Mouse (Mus musculus): Measurements from ENCODE around the gene Rcl1. TPM values are rescaled to one million over a fixed set of nuclear protein-coding genes. Genes with fewer than 3 reads are reported as not detected.
A peak's percentile ranks its signal among the peaks of the same experiment; 100 is the strongest.

The Rcl1 gene
- polyA plus RNA-seq, 1 experiment from 2014 or later, result 42.7 TPM

DNA sequence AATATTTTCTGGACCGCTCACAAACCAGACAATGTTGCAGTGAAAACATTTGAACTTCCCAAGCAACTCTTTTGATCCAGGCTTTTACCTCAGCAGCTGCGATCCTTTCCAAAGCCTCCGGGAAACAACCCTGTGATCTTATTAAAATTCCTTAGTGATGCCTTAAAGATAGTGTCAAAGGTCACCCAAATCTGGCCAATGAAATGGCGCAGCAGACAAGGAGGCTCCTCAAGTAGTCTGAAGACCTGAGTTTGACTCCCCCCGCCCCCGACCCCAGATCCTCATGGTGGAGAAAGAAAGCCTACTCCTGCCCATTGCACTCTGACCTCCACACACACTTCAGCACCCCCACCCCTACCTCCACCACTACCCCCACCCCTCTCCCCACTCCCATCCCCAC, 40.9 kb upstream of the Rcl1 start:
- ATAC-seq (replicated peaks; ENCODE audit: low FRiP score, low read depth), result no peak
- peak; percentile 40 for DNase-seq (ENCODE audit: low spot score)
- Histone ChIP-seq H3K9me3 (replicated peaks; ENCODE audit: low read length) (no peaks in the 10 kb centered on the region), H3K9ac (ENCODE audit: low read depth, low read length) (no peak overlapping the region), H3K27me3 (ENCODE audit: insufficient read depth, low read length) (no peaks in the 10 kb centered on the region), H3K4me3 (replicated peaks; ENCODE audit: low read depth, low read length) (no peak overlapping the region), H3K36me3 (ENCODE audit: insufficient read depth, low read length) (no peaks in the 10 kb centered on the region), H3K27ac (no peak overlapping the region), H3K4me2 (ENCODE audit: low read length) (no peak overlapping the region), H3K4me1 (replicated peaks; ENCODE audit: insufficient read depth, low read length) (no peaks in the 10 kb centered on the region)
- WGBS, result 23% methylated on average over 6 of the region's 6 CpGs
- TF ChIP-seq CTCF (IDR thresholded peaks at IDR 0.05; ENCODE audit: low read depth), result no peak

DNA sequence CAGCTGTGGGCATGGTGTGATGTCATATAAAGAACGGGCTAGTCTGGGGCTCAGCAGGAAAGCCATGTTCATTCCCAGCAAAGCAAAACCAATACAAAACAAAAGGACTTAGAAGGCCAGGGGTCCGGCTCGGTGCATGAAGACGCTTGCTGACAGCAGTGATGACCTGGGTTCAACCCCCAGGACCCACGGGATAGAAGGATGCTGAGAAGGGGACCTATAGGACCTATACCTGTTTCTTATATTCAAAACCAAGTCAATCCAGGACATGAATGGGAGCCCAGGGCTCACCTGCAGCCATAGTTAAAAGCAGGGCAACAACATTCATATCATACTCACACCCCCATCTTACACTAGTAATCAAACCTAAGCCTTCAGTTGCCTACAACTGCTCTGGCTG, 38.2 kb upstream of the Rcl1 start:
- Histone ChIP-seq H3K9me3 (replicated peaks; ENCODE audit: low read length) (no peaks in the 10 kb centered on the region), H3K9ac (ENCODE audit: low read depth, low read length) (no peak overlapping the region), H3K4me3 (replicated peaks; ENCODE audit: low read depth, low read length) (no peak overlapping the region), H3K27ac (no peak overlapping the region), H3K36me3 (ENCODE audit: insufficient read depth, low read length) (no peaks in the 10 kb centered on the region), H3K4me1 (replicated peaks; ENCODE audit: insufficient read depth, low read length) (peaks cover 7% of the 10 kb centered on the region; the same call in 1 of the 2 replicates), H3K4me2 (ENCODE audit: low read length) (no peak overlapping the region), H3K27me3 (ENCODE audit: insufficient read depth, low read length) (no peaks in the 10 kb centered on the region)
- 82% methylated on average over 5 of the region's 5 CpGs for WGBS
- no peak for ATAC-seq (replicated peaks; ENCODE audit: low FRiP score, low read depth)
- no peak for DNase-seq (ENCODE audit: low spot score)
- TF ChIP-seq CTCF (IDR thresholded peaks at IDR 0.05; ENCODE audit: low read depth), result no peak

DNA sequence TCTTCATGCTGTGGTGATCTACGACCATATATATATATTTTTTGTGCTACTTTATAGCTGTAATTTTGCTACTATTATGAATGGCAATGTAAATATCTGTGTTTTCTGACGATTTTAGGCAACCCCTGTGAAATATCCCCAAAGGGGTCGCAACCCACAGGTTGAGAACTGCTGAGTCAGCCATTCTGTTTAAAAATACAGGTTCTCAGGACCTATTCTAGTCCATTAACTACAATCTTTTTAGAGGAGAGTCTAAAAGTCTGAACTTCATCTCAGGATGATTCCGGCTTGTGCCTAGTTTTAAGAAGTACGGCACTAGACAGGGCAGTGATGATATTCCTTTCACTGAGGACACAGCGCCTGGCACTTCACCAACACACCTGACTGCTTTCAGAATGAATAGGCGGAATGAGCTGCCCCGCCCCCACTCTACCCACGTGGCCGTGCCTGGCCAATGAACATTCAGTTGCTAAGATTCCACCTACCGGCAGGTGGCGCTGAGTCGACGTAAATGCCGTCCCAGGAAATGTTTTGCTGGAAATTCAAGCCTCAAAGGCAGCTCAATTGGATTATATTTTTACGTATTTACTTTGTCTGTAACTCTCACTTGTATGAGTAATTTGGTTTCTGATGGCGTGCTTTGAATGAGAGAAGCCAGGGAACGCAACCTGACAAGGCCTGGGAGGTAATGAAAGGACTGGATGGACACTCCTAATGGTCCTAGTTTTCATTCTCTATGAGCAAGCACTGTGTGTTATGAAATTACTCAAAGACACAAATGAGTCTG, 37.4 kb upstream of the Rcl1 start:
- peak; percentile 98 for TF ChIP-seq CTCF (IDR thresholded peaks at IDR 0.05; ENCODE audit: low read depth)
- Histone ChIP-seq H3K9ac (ENCODE audit: low read depth, low read length) (no peak overlapping the region), H3K4me2 (ENCODE audit: low read length) (peak overlapping the region; percentile 44), H3K9me3 (replicated peaks; ENCODE audit: low read length) (no peaks in the 10 kb centered on the region), H3K36me3 (ENCODE audit: insufficient read depth, low read length) (no peaks in the 10 kb centered on the region), H3K4me3 (replicated peaks; ENCODE audit: low read depth, low read length) (no peak overlapping the region), H3K27me3 (ENCODE audit: insufficient read depth, low read length) (no peaks in the 10 kb centered on the region), H3K27ac (0 out of 2 replicates have a peak overlapping the region, but pooled peaks have one; percentile 56), H3K4me1 (replicated peaks; ENCODE audit: insufficient read depth, low read length) (peaks cover 7% of the 10 kb centered on the region; the same call in 1 of the 2 replicates)
- ATAC-seq (replicated peaks; ENCODE audit: low FRiP score, low read depth) (peak; percentile 79; the same call in 1 of the 2 replicates), DNase-seq (ENCODE audit: low spot score) (peak; percentile 96)
- 18% methylated on average over 18 of the region's 18 CpGs for WGBS

DNA sequence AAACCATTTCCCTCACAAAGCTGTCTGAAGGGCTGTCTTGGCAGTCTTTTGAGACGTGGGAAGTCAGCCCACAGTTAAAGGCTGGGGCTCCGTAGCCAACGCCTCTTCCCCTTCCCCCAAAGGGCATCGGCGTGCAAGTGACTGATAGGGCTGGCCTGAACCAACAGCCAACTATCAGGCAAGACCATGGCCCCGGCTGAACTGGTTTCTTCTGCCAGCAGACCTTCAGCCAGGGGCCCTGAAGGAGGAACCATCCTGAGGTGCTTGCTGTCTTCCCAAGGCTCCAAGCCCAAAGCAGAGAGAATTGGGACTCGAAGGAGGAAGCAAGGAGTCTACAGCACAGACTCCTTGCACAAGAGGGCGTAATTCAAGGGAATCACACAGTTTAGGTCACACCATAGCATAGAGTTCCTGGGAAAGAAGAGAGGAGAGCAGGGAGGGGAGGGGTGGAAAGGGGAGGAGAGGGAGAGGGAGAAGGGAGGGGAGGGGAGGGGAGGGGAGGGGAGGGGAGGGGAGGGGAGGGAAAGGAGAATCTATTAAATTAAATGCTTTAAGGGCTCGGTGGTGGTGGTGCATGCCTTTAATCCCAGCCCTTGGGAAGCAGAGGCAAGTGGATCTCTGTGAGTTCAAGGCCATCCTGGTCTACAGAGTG, 36.6 kb upstream of the Rcl1 start:
- Histone ChIP-seq H3K27me3 (ENCODE audit: insufficient read depth, low read length) (no peaks in the 10 kb centered on the region), H3K9me3 (replicated peaks; ENCODE audit: low read length) (no peaks in the 10 kb centered on the region), H3K27ac (0 out of 2 replicates have a peak overlapping the region, but pooled peaks have one; percentile 56), H3K4me1 (replicated peaks; ENCODE audit: insufficient read depth, low read length) (peaks cover 7% of the 10 kb centered on the region; the same call in 1 of the 2 replicates), H3K9ac (ENCODE audit: low read depth, low read length) (no peak overlapping the region), H3K4me2 (ENCODE audit: low read length) (peak overlapping the region; percentile 44), H3K4me3 (replicated peaks; ENCODE audit: low read depth, low read length) (no peak overlapping the region), H3K36me3 (ENCODE audit: insufficient read depth, low read length) (no peaks in the 10 kb centered on the region)
- WGBS, result 53% methylated on average over 9 of the region's 9 CpGs
- DNase-seq (ENCODE audit: low spot score) (peak; percentile 20), ATAC-seq (replicated peaks; ENCODE audit: low FRiP score, low read depth) (no peak)
- TF ChIP-seq CTCF (IDR thresholded peaks at IDR 0.05; ENCODE audit: low read depth), result peak; percentile 14; the same call in 1 of the 2 replicates

DNA sequence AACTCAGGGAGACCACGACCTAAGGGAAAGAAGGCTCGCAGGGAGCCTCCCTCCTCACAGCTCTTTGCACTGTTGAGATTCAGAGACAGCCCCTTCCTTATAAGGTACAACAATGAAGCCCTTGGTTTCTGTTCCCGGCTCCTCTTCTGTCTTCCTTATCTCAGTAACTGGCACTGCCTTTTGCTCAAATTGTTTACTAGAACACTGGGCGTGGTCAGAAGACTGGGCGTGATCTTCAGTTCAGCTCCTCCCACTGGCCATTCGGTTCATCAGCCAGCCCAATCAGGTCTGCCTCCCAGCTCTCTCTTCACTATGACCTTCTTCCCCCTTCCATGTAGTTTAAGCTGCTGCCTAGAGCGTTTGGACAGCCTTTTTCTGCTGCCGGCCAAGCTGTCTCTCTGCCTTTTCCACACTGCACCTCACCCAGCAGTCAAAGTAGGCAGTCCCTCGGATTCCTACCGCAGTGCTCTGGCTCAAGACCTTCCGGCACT, 34.1 kb upstream of the Rcl1 start:
- H3K4me3 ChIP-seq (replicated peaks; ENCODE audit: low read depth, low read length), result 0 out of 2 replicates have a peak overlapping the region, but pooled peaks have one; percentile 5

DNA sequence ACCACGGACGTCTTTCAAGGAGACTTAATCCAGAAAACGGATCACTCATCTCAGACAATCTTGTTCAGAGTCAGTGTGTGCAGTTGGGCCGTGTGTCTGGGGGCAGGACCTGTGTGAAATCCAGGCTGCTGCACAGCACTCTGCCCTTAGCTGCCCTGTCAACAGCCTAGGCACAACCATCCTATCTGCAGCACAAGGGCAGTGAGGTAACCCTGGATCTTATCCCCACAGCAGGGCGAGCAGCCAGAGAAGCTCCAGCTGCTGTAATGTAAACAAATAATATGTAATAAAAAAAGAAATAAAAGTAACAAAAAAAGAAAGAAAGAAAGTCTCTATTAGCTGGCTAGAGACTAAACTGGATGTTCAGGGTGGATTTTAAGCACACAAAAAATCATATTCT, 32.0 kb upstream of the Rcl1 start:
- DNase-seq (ENCODE audit: low spot score) (peak; percentile 32), ATAC-seq (replicated peaks; ENCODE audit: low FRiP score, low read depth) (no peak)
- Histone ChIP-seq H3K4me3 (replicated peaks; ENCODE audit: low read depth, low read length) (no peak overlapping the region), H3K9me3 (replicated peaks; ENCODE audit: low read length) (no peaks in the 10 kb centered on the region), H3K36me3 (ENCODE audit: insufficient read depth, low read length) (no peaks in the 10 kb centered on the region), H3K27ac (no peak overlapping the region), H3K4me2 (ENCODE audit: low read length) (no peak overlapping the region), H3K27me3 (ENCODE audit: insufficient read depth, low read length) (no peaks in the 10 kb centered on the region), H3K9ac (ENCODE audit: low read depth, low read length) (no peak overlapping the region), H3K4me1 (replicated peaks; ENCODE audit: insufficient read depth, low read length) (peaks cover 7% of the 10 kb centered on the region; the same call in 1 of the 2 replicates)
- no peak for TF ChIP-seq CTCF (IDR thresholded peaks at IDR 0.05; ENCODE audit: low read depth)
- 49% methylated on average over 5 of the region's 5 CpGs for WGBS

More for the DNA sequence above, 34.1 kb upstream of the Rcl1 start:
- ATAC-seq (replicated peaks; ENCODE audit: low FRiP score, low read depth) (peak; percentile 78; the same call in 1 of the 2 replicates), DNase-seq (ENCODE audit: low spot score) (peak; percentile 81)
- Histone ChIP-seq H3K36me3 (ENCODE audit: insufficient read depth, low read length) (no peaks in the 10 kb centered on the region), H3K27me3 (ENCODE audit: insufficient read depth, low read length) (no peaks in the 10 kb centered on the region), H3K9ac (ENCODE audit: low read depth, low read length) (0 out of 2 replicates have a peak overlapping the region, but pooled peaks have one; percentile 18), H3K9me3 (replicated peaks; ENCODE audit: low read length) (no peaks in the 10 kb centered on the region), H3K27ac (peak overlapping the region; percentile 57; the same call in 1 of the 2 replicates), H3K4me2 (ENCODE audit: low read length) (peak overlapping the region; percentile 43), H3K4me1 (replicated peaks; ENCODE audit: insufficient read depth, low read length) (peaks cover 7% of the 10 kb centered on the region; the same call in 1 of the 2 replicates)
- 18% methylated on average over 11 of the region's 11 CpGs for WGBS
- TF ChIP-seq CTCF (IDR thresholded peaks at IDR 0.05; ENCODE audit: low read depth), result no peak
